Mouse (Mus musculus) liver, embryonic 14.5 days (tissue): ENCODE data around the gene Pip5k1b.

Experiments used
- CTCF ChIP-seq: IDR thresholded peaks from 2 replicates; pipeline ENCODE4 v1.5.1; 2016; ENCODE audit warnings: antibody characterized with exemption, low read depth, control low read depth
- EP300 ChIP-seq: IDR thresholded peaks from 2 replicates; pipeline ENCODE4 v1.6.1; 2016; ENCODE audit warnings: antibody characterized with exemption, low read depth

DNA sequence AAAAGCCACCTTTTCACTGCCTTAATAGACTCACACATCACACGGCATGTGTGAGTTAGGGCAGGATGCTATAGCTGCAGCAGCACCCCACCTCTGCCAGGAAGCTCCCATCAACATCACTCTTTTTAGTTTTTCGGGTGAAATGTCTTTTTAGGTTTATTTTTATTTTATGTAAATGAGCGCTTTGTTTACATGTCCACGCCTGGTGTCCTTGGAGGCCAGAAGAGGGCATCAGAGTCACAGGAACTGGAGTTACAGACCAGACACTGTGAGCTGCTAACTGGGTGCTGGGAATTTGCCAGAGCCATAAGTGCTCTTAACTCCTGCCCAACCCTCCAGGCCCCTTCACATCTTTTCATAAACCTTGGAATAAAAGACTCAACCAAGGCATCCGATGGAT is 249.3 kb downstream of the Pip5k1b start:
- TF ChIP-seq EP300 (no peak), CTCF (no peak)
